In genomic region chr9:123766996-123767395, GRCm38 (mm10) we compare ENCODE assay signal across 19 mouse cellular contexts. TPM values are rescaled to one million over a fixed set of nuclear protein-coding genes. Genes with fewer than 3 reads are reported as not detected.
"Had no signal": no experiment of that assay in that cellular context is flagged by ENCODE, and none has a peak within 500 bp of the region (broad histone marks: within the 10 kb centered on the region; RNA-seq: fewer than 3 reads in every experiment).

No protein-coding gene starts in this region.

- H3K4me3 ChIP-seq: limb, embryonic 12.5 days; liver, embryonic 13.5 days; lung, embryonic 15.5 days; megakaryocyte, embryonic 14.5 days; midbrain, embryonic 15.5 days; stomach, embryonic 15.5 days had no signal

- H3K27me3 ChIP-seq: liver, embryonic 13.5 days; lung, embryonic 15.5 days; midbrain, embryonic 15.5 days; stomach, embryonic 15.5 days had no signal

- ATAC-seq: intestine, embryonic 16.5 days; liver, postnatal 0 days; midbrain, embryonic 15.5 days had no signal

- H3K27ac ChIP-seq: kidney, postnatal 0 days; limb, embryonic 12.5 days; liver, embryonic 13.5 days; lung, embryonic 15.5 days; macrophage; midbrain, embryonic 15.5 days; stomach, embryonic 15.5 days had no signal

- H3K36me3 ChIP-seq: limb, embryonic 12.5 days; liver, embryonic 13.5 days; lung, embryonic 15.5 days; midbrain, embryonic 15.5 days; stomach, embryonic 15.5 days had no signal

- H3K4me1 ChIP-seq: limb, embryonic 12.5 days; liver, embryonic 13.5 days; megakaryocyte, embryonic 14.5 days; midbrain, embryonic 15.5 days; stomach, embryonic 15.5 days had no signal

- DNase-seq: kidney, adult 8-10 months; kidney, postnatal 36 days; layer of hippocampus, adult 9-11 months; liver; liver, embryonic 13.5 days; liver, postnatal 0 days; lung, postnatal 14 days; right cerebral cortex, postnatal 25 days had no signal

- H3K9me3 ChIP-seq: limb, embryonic 12.5 days; liver, embryonic 13.5 days; lung, embryonic 15.5 days; megakaryocyte, embryonic 14.5 days; midbrain, embryonic 15.5 days; stomach, embryonic 15.5 days had no signal

- H3K9ac ChIP-seq: limb, embryonic 12.5 days; liver, embryonic 13.5 days; liver, postnatal 0 days; lung, embryonic 15.5 days; midbrain, embryonic 15.5 days; stomach, embryonic 15.5 days had no signal

- H3K4me2 ChIP-seq: limb, embryonic 12.5 days; liver, embryonic 13.5 days; lung, embryonic 15.5 days; midbrain, embryonic 11.5 days; midbrain, embryonic 15.5 days; stomach, embryonic 15.5 days had no signal

RNA-seq across cellular contexts. Expression of gene Cxcr6, which starts 39.3 kb away (rescaled TPM):
- total RNA-seq: layer of hippocampus, adult 18-20 months; left cerebral cortex, postnatal 36 days had no signal
